In the genomic region with DNA sequence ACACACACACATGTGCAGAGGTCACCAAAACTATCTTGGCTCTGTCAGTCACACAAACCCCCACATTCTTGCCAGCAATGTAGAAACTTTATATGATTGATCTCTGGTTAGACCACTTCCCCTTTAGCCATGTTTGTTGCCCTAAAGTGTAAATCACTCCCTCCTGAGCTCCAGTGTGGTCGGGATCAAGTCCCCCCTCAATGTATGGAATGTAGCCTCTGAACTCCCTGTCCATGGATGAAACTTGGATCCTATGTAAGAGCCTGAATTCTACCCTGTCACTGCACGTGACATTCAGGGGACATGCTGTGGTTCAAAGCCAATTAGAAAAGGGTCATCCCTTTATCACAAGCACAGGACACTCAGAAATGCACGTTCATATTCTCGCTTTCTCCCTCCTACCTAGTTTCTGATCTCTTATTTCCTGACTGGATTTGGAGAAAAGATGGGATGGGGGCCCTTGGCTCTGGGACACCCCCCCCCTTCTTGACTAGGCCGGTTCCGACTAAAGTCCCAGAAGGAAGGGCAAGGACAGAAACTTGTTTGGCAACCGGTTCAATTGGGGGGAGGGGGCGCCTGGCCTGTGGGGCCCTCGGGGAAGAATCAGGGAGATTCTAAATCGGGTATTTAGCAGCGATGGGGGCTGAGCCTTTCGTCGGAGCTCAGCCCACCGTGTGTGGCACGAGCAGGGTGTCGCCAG, we compare ENCODE assay signal across 8 mouse cellular contexts. TPM values are rescaled to one million over a fixed set of nuclear protein-coding genes. Genes with fewer than 3 reads are reported as not detected.
DNase-seq lines count a peak whose midpoint lies in the region; ATAC-seq and TF ChIP-seq lines count a peak whose summit lies in the region.

No protein-coding gene starts in this region.

- H3K4me2 ChIP-seq in kidney, postnatal 0 days (ENCODE audit: low read length), result peak overlapping the region; percentile 90
- peak overlapping the region; percentile 95 for H3K4me2 ChIP-seq in embryonic facial prominence, embryonic 11.5 days (ENCODE audit: low read depth, low read length)
- peak overlapping the region; percentile 98 for H3K4me2 ChIP-seq in intestine, postnatal 0 days (replicated peaks; ENCODE audit: low read depth)

- no peak for TF ChIP-seq CTCF in kidney, postnatal 0 days (IDR thresholded peaks at IDR 0.05; ENCODE audit: low read depth)
- TF ChIP-seq CTCF in intestine, postnatal 0 days (IDR thresholded peaks at IDR 0.05; ENCODE audit: low read depth), result no peak

- ATAC-seq in kidney, postnatal 0 days (replicated peaks; ENCODE audit: low FRiP score, low read depth), result no peak
- ATAC-seq in embryonic facial prominence, embryonic 11.5 days (replicated peaks; ENCODE audit: insufficient number of reproducible peaks, low FRiP score, low TSS enrichment, low read depth), result no peak
- no peak for ATAC-seq in intestine, postnatal 0 days

- peak overlapping the region; percentile 57 for H3K27ac ChIP-seq in kidney, postnatal 0 days
- no peak overlapping the region for H3K27ac ChIP-seq in embryonic facial prominence, embryonic 11.5 days (replicated peaks; ENCODE audit: low read depth, low read length)
- peak overlapping the region; percentile 15; the same call in 1 of the 2 replicates for H3K27ac ChIP-seq in intestine, postnatal 0 days (ENCODE audit: low read depth, low read length)

- peaks cover 19% of the 10 kb centered on the region for H3K36me3 ChIP-seq in kidney, postnatal 0 days (ENCODE audit: insufficient read depth, low read length)
- peaks cover 9% of the 10 kb centered on the region for H3K36me3 ChIP-seq in embryonic facial prominence, embryonic 11.5 days (replicated peaks; ENCODE audit: control insufficient read depth, insufficient read depth, low read depth, low read length)
- peaks cover 19% of the 10 kb centered on the region for H3K36me3 ChIP-seq in intestine, postnatal 0 days (ENCODE audit: control insufficient read depth, insufficient read depth)

- H3K4me3 ChIP-seq in kidney, postnatal 0 days (replicated peaks; ENCODE audit: low read depth, low read length), result peak overlapping the region; percentile 47
- peak overlapping the region; percentile 51 for H3K4me3 ChIP-seq in embryonic facial prominence, embryonic 11.5 days (ENCODE audit: low read depth, low read length)
- H3K4me3 ChIP-seq in intestine, postnatal 0 days (ENCODE audit: low read depth, low read length), result peak overlapping the region; percentile 49

- H3K9ac ChIP-seq in kidney, postnatal 0 days (ENCODE audit: low read depth, low read length), result peak overlapping the region; percentile 74
- H3K9ac ChIP-seq in embryonic facial prominence, embryonic 11.5 days (replicated peaks; ENCODE audit: low read length), result peak overlapping the region; percentile 74
- H3K9ac ChIP-seq in intestine, postnatal 0 days (ENCODE audit: low read depth, low read length), result peak overlapping the region; percentile 60

- no peaks in the 10 kb centered on the region for H3K27me3 ChIP-seq in kidney, postnatal 0 days (ENCODE audit: insufficient read depth, low read length)
- peaks cover 3% of the 10 kb centered on the region; the same call in 1 of the 2 replicates for H3K27me3 ChIP-seq in embryonic facial prominence, embryonic 11.5 days (ENCODE audit: control insufficient read depth, insufficient read depth, low read length)
- peaks cover 13% of the 10 kb centered on the region; the same call in 1 of the 2 replicates for H3K27me3 ChIP-seq in intestine, postnatal 0 days (replicated peaks; ENCODE audit: control insufficient read depth, insufficient read depth, low read length)

- H3K9me3 ChIP-seq in kidney, postnatal 0 days (replicated peaks; ENCODE audit: low read length), result no peaks in the 10 kb centered on the region
- H3K9me3 ChIP-seq in embryonic facial prominence, embryonic 11.5 days (replicated peaks; ENCODE audit: control insufficient read depth, low read length), result no peaks in the 10 kb centered on the region; the same call in 1 of the 2 replicates
- no peaks in the 10 kb centered on the region for H3K9me3 ChIP-seq in intestine, postnatal 0 days (ENCODE audit: control insufficient read depth)

- H3K4me1 ChIP-seq in kidney, postnatal 0 days (replicated peaks; ENCODE audit: insufficient read depth, low read length), result peaks cover 21% of the 10 kb centered on the region
- H3K4me1 ChIP-seq in embryonic facial prominence, embryonic 11.5 days (ENCODE audit: control insufficient read depth, insufficient read depth, low read length), result peaks cover 2% of the 10 kb centered on the region; the same call in 1 of the 2 replicates
- H3K4me1 ChIP-seq in intestine, postnatal 0 days (replicated peaks; ENCODE audit: control insufficient read depth, insufficient read depth, low read length), result peaks cover 15% of the 10 kb centered on the region

- DNase-seq in kidney, postnatal 0 days (ENCODE audit: low spot score), result no peak
- no peak for DNase-seq in kidney, postnatal 10 days
- DNase-seq in embryonic facial prominence, embryonic 11.5 days (ENCODE audit: low spot score), result peak; percentile 31
- DNase-seq in naive thymus-derived CD4-positive, alpha-beta T cell, adult 2 months (ENCODE audit: low read depth), result peak; percentile 34
- no peak for DNase-seq in kidney, postnatal 14 days
- no peak for DNase-seq in layer of hippocampus, postnatal 25 days (ENCODE audit: extremely low spot score in 1 of 2, low spot score in 1 of 2)
- DNase-seq in spleen, adult 12 weeks (ENCODE audit: low spot score), result no peak

- WGBS in kidney, postnatal 0 days, result 6% methylated on average over 16 of the region's 16 CpGs
- WGBS in embryonic facial prominence, embryonic 11.5 days, result 7% methylated on average over 16 of the region's 16 CpGs
- 7% methylated on average over 16 of the region's 16 CpGs for WGBS in intestine, postnatal 0 days

RNA-seq across cellular contexts. Expression of a gene that starts 17.7 kb away (rescaled TPM):
- polyA plus RNA-seq in kidney, postnatal 0 days (2015; fragmentation: Nextera tagmentation; extraction: Ambion mirVana), result 64.1 and 66.2 TPM in 2 replicates
- polyA plus RNA-seq in embryonic facial prominence, embryonic 11.5 days (2014; fragmentation: Nextera tagmentation; extraction: Ambion mirVana), result 45.2 and 48.2 TPM in 2 replicates
- 43.3 and 44.5 TPM in 2 replicates for polyA plus RNA-seq in intestine, postnatal 0 days (2015; fragmentation: Nextera tagmentation; extraction: Ambion mirVana)
- total RNA-seq in layer of hippocampus, postnatal 25 days (2021), result 10 to 100 TPM; 56.7 to 58.7 TPM

RNA-seq across cellular contexts. Expression of a gene that starts 31.1 kb away (rescaled TPM):
- 2.5 and 2.8 TPM in 2 replicates for polyA plus RNA-seq in kidney, postnatal 0 days (2015; fragmentation: Nextera tagmentation; extraction: Ambion mirVana)
- polyA plus RNA-seq in embryonic facial prominence, embryonic 11.5 days (2014; fragmentation: Nextera tagmentation; extraction: Ambion mirVana), result 2.6 and 2.7 TPM in 2 replicates
- 0.47 and 0.77 TPM in 2 replicates for polyA plus RNA-seq in intestine, postnatal 0 days (2015; fragmentation: Nextera tagmentation; extraction: Ambion mirVana)
- 1 to 10 TPM; 2.7 to 4.3 TPM for total RNA-seq in layer of hippocampus, postnatal 25 days (2021)

RNA-seq across cellular contexts. Expression of a gene that starts 36.6 kb away (rescaled TPM):
- 279 and 296 TPM in 2 replicates for polyA plus RNA-seq in kidney, postnatal 0 days (2015; fragmentation: Nextera tagmentation; extraction: Ambion mirVana)
- 231 and 237 TPM in 2 replicates for polyA plus RNA-seq in embryonic facial prominence, embryonic 11.5 days (2014; fragmentation: Nextera tagmentation; extraction: Ambion mirVana)
- 152 and 154 TPM in 2 replicates for polyA plus RNA-seq in intestine, postnatal 0 days (2015; fragmentation: Nextera tagmentation; extraction: Ambion mirVana)
- total RNA-seq in layer of hippocampus, postnatal 25 days (2021), result 10 to 100 TPM; 36.3 to 38.9 TPM

RNA-seq across cellular contexts. Expression of a gene that starts 43.0 kb away (rescaled TPM):
- 0.50 and 0.60 TPM in 2 replicates for polyA plus RNA-seq in kidney, postnatal 0 days (2015; fragmentation: Nextera tagmentation; extraction: Ambion mirVana)
- 1.2 and 1.7 TPM in 2 replicates for polyA plus RNA-seq in embryonic facial prominence, embryonic 11.5 days (2014; fragmentation: Nextera tagmentation; extraction: Ambion mirVana)
- 0.60 and 0.72 TPM in 2 replicates for polyA plus RNA-seq in intestine, postnatal 0 days (2015; fragmentation: Nextera tagmentation; extraction: Ambion mirVana)
- total RNA-seq in layer of hippocampus, postnatal 25 days (2021), result 100 to 1,000 TPM; 235 to 291 TPM

RNA-seq across cellular contexts. Expression of a gene that starts 47.5 kb away (rescaled TPM):
- 5.3 TPM in 2 replicates for polyA plus RNA-seq in kidney, postnatal 0 days (2015; fragmentation: Nextera tagmentation; extraction: Ambion mirVana)
- 1.2 and 1.9 TPM in 2 replicates for polyA plus RNA-seq in embryonic facial prominence, embryonic 11.5 days (2014; fragmentation: Nextera tagmentation; extraction: Ambion mirVana)
- polyA plus RNA-seq in intestine, postnatal 0 days (2015; fragmentation: Nextera tagmentation; extraction: Ambion mirVana), result 5.7 and 6.8 TPM in 2 replicates
- total RNA-seq in layer of hippocampus, postnatal 25 days (2021), result 1 to 10 TPM; 4.9 to 5.6 TPM

Comparison
In these comparisons a context has a peak if more than half of its experiments do, and no peak if none do; other contexts are left out.
1. DNase-seq: peak in embryonic facial prominence, embryonic 11.5 days (single experiment) and naive thymus-derived CD4-positive, alpha-beta T cell, adult 2 months (single experiment); none in kidney, postnatal 0 days (single experiment), kidney, postnatal 10 days (single experiment), kidney, postnatal 14 days (single experiment), layer of hippocampus, postnatal 25 days (0 of 2) and spleen, adult 12 weeks (single experiment).
2. Peak in every context shown above with its lines, with median percentiles within 50 percentile points of each other: H3K4me2 ChIP-seq, H3K4me3 ChIP-seq and H3K9ac ChIP-seq.